Mouse (Mus musculus) adrenal gland, postnatal 36 days (tissue): ENCODE measurements at regions not wholly inside any gene's neighbourhood (a gene's known extent, or its start where the extent isn't known, plus 50 kb on each side); places are given as distances from the start of the nearest gene placed in this dataset.

ENCODE experiments used
- DNase-seq, 2 experiments: peaks; one replicate each; pipeline ENCODE4 v3.0.0; 2021; ENCODE audit warnings: mixed read lengths in 1 of 2

- no peak for DNase-seq
Observed at GRCm38 (mm10) chr19:6684921-6685320, 142.1 kb upstream of the Slc22a12 start.

- no peak for DNase-seq
Observed at GRCm38 (mm10) chr19:6679392-6680307, 136.8 kb upstream of the Slc22a12 start.

GRCm38 (mm10) chr19:6677511-6677910, 134.7 kb upstream of the Slc22a12 start:
- no peak for DNase-seq

GRCm38 (mm10) chr19:6675586-6675985, 132.8 kb upstream of the Slc22a12 start:
- no peak for DNase-seq

- DNase-seq = no peak
Observed at GRCm38 (mm10) chr19:6671696-6672095, 128.9 kb upstream of the Slc22a12 start.

- DNase-seq = no peak
Observed at GRCm38 (mm10) chr19:6669881-6670280, 127.0 kb upstream of the Slc22a12 start.

GRCm38 (mm10) chr19:6668545-6668944, 125.7 kb upstream of the Slc22a12 start:
- no peak for DNase-seq

GRCm38 (mm10) chr19:6666187-6666722, 123.4 kb upstream of the Slc22a12 start:
- DNase-seq = no peak

- peak in 1 of 2 experiments; percentile 18 for DNase-seq
Observed at GRCm38 (mm10) chr19:6665264-6666054, 122.6 kb upstream of the Slc22a12 start.

GRCm38 (mm10) chr19:6664311-6664952, 121.6 kb upstream of the Slc22a12 start:
- DNase-seq = no peak

- DNase-seq = peak; percentile 91
Observed at GRCm38 (mm10) chr19:6663391-6663790, 120.6 kb upstream of the Slc22a12 start.

- DNase-seq = peak; percentile 36 to 38
Observed at GRCm38 (mm10) chr19:6662346-6662939, 119.6 kb upstream of the Slc22a12 start.

GRCm38 (mm10) chr19:6661508-6661871, 118.7 kb upstream of the Slc22a12 start:
- DNase-seq = no peak

GRCm38 (mm10) chr19:6660723-6661507, 118.1 kb upstream of the Slc22a12 start:
- DNase-seq = no peak

- no peak for DNase-seq
Observed at GRCm38 (mm10) chr19:6660157-6660556, 117.3 kb upstream of the Slc22a12 start.

- no peak for DNase-seq
Observed at GRCm38 (mm10) chr19:6654550-6654949, 111.7 kb upstream of the Slc22a12 start.

- no peak for DNase-seq
Observed at GRCm38 (mm10) chr19:6652775-6653174, 109.9 kb upstream of the Slc22a12 start.

GRCm38 (mm10) chr19:6651192-6651591, 108.4 kb upstream of the Slc22a12 start:
- no peak for DNase-seq

- DNase-seq = no peak
Observed at GRCm38 (mm10) chr19:6649885-6650284, 107.1 kb upstream of the Slc22a12 start.

- no peak for DNase-seq
Observed at GRCm38 (mm10) chr19:6647686-6648085, 104.9 kb upstream of the Slc22a12 start.

GRCm38 (mm10) chr19:6647216-6647615, 104.4 kb upstream of the Slc22a12 start:
- DNase-seq = no peak
